Mouse (Mus musculus) MEL (cell line): ENCODE measurements around the gene Igf1r. TPM values are rescaled to one million over a fixed set of nuclear protein-coding genes. Genes with fewer than 3 reads are reported as not detected.

Experiments
- DNase-seq: peaks from one replicate; pipeline ENCODE4 v3.0.0; 2011; ENCODE audit warnings: low read depth, low spot score
- H3K27ac ChIP-seq: 2 replicates; pipeline ENCODE4 v1.5.1; 2012; ENCODE audit warnings: low read depth, mild to moderate bottlenecking, control low read depth, low read length, moderate library complexity; ENCODE audit not compliant: control insufficient read depth
- H3K27me3 ChIP-seq, 2 experiments: fragments of 150-350 bp in 1 of 2; sonication (generic) in 1 of 2; 2 replicates each; pipeline ENCODE4 v1.6.1; 2012; ENCODE audit warnings: low read length in 2 of 2, mild to moderate bottlenecking in 2 of 2, improper control_type of control experiment in 1 of 2, moderate library complexity in 1 of 2; ENCODE audit not compliant: insufficient read depth in 2 of 2, control insufficient read depth in 1 of 2
- H3K36me3 ChIP-seq, 2 experiments: 2 replicates each; pipeline ENCODE4 v1.6.1; 2012 to 2014; ENCODE audit warnings: low read length in 2 of 2, improper control_type of control experiment in 1 of 2, inconsistent platforms in 1 of 2, mild to moderate bottlenecking in 1 of 2; ENCODE audit not compliant: insufficient read depth in 2 of 2, control insufficient read depth in 1 of 2
- H3K4me1 ChIP-seq, 2 experiments: fragments of 150-350 bp in 1 of 2; sonication (generic) in 1 of 2; 2 replicates each; pipeline ENCODE4 v1.6.1; 2012; ENCODE audit warnings: low read length in 2 of 2, improper control_type of control experiment in 1 of 2, mild to moderate bottlenecking in 1 of 2; ENCODE audit not compliant: insufficient read depth in 2 of 2, control insufficient read depth in 1 of 2
- H3K4me3 ChIP-seq, 2 experiments: fragments of 150-350 bp in 1 of 2; sonication (generic) in 1 of 2; 2 replicates each; pipeline ENCODE4 v1.5.1; 2012; ENCODE audit warnings: low read depth in 2 of 2, low read length in 2 of 2, mild to moderate bottlenecking in 2 of 2, moderate library complexity in 2 of 2, control low read depth in 1 of 2, improper control_type of control experiment in 1 of 2; ENCODE audit not compliant: control insufficient read depth in 1 of 2, insufficient read depth in 1 of 2
- H3K79me2 ChIP-seq: 2 replicates; pipeline ENCODE4 v1.6.1; 2012; ENCODE audit warnings: mild to moderate bottlenecking, low read length, moderate library complexity; ENCODE audit not compliant: control insufficient read depth, poor library complexity, insufficient read depth
- H3K9ac ChIP-seq: 2 replicates; pipeline ENCODE4 v1.6.1; 2012; ENCODE audit warnings: low read depth, mild to moderate bottlenecking, control low read depth, low read length, moderate library complexity; ENCODE audit not compliant: control insufficient read depth, poor library complexity, severe bottlenecking
- H3K9me3 ChIP-seq: fragments of 150-350 bp; sonication (generic); replicated peaks from 2 replicates; pipeline ENCODE4 v1.6.1; 2012; ENCODE audit warnings: mild to moderate bottlenecking, low read length, improper control_type of control experiment, moderate library complexity; ENCODE audit not compliant: insufficient read depth
- BHLHE40 ChIP-seq: IDR thresholded peaks from 2 replicates; pipeline ENCODE4 v1.6.1; 2012; ENCODE audit warnings: low read depth, mild to moderate bottlenecking, inconsistent platforms, low read length, improper control_type of control experiment, borderline replicate concordance
- CHD2 ChIP-seq: IDR thresholded peaks from 2 replicates; pipeline ENCODE4 v1.6.1; 2011; ENCODE audit warnings: low read length, improper control_type of control experiment
- E2F4 ChIP-seq: IDR thresholded peaks from 2 replicates; pipeline ENCODE4 v1.6.1; 2011; ENCODE audit warnings: low read depth, low read length, improper control_type of control experiment, borderline replicate concordance
- ELF1 ChIP-seq: IDR thresholded peaks from 2 replicates; pipeline ENCODE4 v1.6.1; 2014; ENCODE audit warnings: low read depth, mild to moderate bottlenecking, inconsistent platforms, low read length, improper control_type of control experiment, moderate library complexity
- GABPA ChIP-seq: IDR thresholded peaks from 2 replicates; pipeline ENCODE4 v1.6.1; 2012; ENCODE audit warnings: low read depth, mild to moderate bottlenecking, inconsistent platforms, low read length, improper control_type of control experiment, moderate library complexity
- GATA1 ChIP-seq: IDR thresholded peaks from 2 replicates; pipeline ENCODE4 v1.6.1; 2011; ENCODE audit warnings: low read depth, low read length, improper control_type of control experiment
- JUND ChIP-seq: IDR thresholded peaks from 2 replicates; pipeline ENCODE4 v1.6.1; 2011; ENCODE audit warnings: low read depth, mild to moderate bottlenecking, improper control_type of control experiment, low read length
- KAT2A ChIP-seq: conservative IDR thresholded peaks from 2 replicates; pipeline ENCODE4 v1.6.1; 2012; ENCODE audit warnings: low read depth, low read length, improper control_type of control experiment, inconsistent platforms
- MAX ChIP-seq: IDR thresholded peaks from 2 replicates; pipeline ENCODE4 v1.6.1; 2011; ENCODE audit warnings: low read length, improper control_type of control experiment
- MAZ ChIP-seq: IDR thresholded peaks from 2 replicates; pipeline ENCODE4 v1.6.1; 2012; ENCODE audit warnings: low read depth, mild to moderate bottlenecking, inconsistent platforms, low read length, improper control_type of control experiment
- MXI1 ChIP-seq: IDR thresholded peaks from 2 replicates; pipeline ENCODE4 v1.6.1; 2011; ENCODE audit warnings: mild to moderate bottlenecking, low read depth, low read length, improper control_type of control experiment
- MYC ChIP-seq: IDR thresholded peaks from 2 replicates; pipeline ENCODE4 v1.6.1; 2011; ENCODE audit warnings: low read depth, mild to moderate bottlenecking, low read length, improper control_type of control experiment, moderate library complexity
- NELFE ChIP-seq: IDR thresholded peaks from 2 replicates; pipeline ENCODE4 v1.6.1; 2011; ENCODE audit warnings: low read depth, low read length, improper control_type of control experiment
- NRF1 ChIP-seq: IDR thresholded peaks from 2 replicates; pipeline ENCODE4 v1.6.1; 2014; ENCODE audit warnings: low read depth, mild to moderate bottlenecking, inconsistent platforms, low read length, improper control_type of control experiment, moderate library complexity; ENCODE audit not compliant: poor library complexity, insufficient read depth, severe bottlenecking
- POLR2A ChIP-seq, 2 experiments: IDR thresholded peaks; 2 replicates each; pipeline ENCODE4 v1.6.1; 2011 to 2012; ENCODE audit warnings: low read length in 2 of 2, mild to moderate bottlenecking in 2 of 2, control low read depth in 1 of 2, improper control_type of control experiment in 1 of 2, low read depth in 1 of 2, moderate library complexity in 1 of 2; ENCODE audit not compliant: control insufficient read depth in 1 of 2, insufficient read depth in 1 of 2, poor library complexity in 1 of 2
- RAD21 ChIP-seq: IDR thresholded peaks from 2 replicates; pipeline ENCODE4 v1.6.1; 2011; ENCODE audit warnings: mild to moderate bottlenecking, low read depth, low read length, improper control_type of control experiment
- USF2 ChIP-seq, 2 experiments: IDR thresholded peaks; 2 replicates each; pipeline ENCODE4 v1.6.1; 2011 to 2012; ENCODE audit warnings: improper control_type of control experiment in 2 of 2, low read length in 2 of 2, borderline replicate concordance in 1 of 2, inconsistent platforms in 1 of 2, low read depth in 1 of 2, mild to moderate bottlenecking in 1 of 2; ENCODE audit not compliant: insufficient read depth in 1 of 2
- ZC3H11A ChIP-seq: IDR thresholded peaks from 2 replicates; pipeline ENCODE4 v1.6.1; 2012; ENCODE audit warnings: low read depth, mild to moderate bottlenecking, inconsistent platforms, low read length, improper control_type of control experiment
- ZKSCAN1 ChIP-seq: IDR thresholded peaks from 2 replicates; pipeline ENCODE4 v1.6.1; 2012; ENCODE audit warnings: low read depth, mild to moderate bottlenecking, inconsistent platforms, low read length, improper control_type of control experiment, moderate library complexity
- polyA plus RNA-seq, 2 experiments: library from polyadenylated mRNA; stranded (reverse) in 1 of 2; unstranded in 1 of 2; fragments of >175 nt in 1 of 2; fragments of >200 nt in 1 of 2; gene quantifications; 2 replicates each; pipeline versions ENCODE4 v1.2.1 to v1.2.4; 2012; ENCODE audit warnings: low replicate concordance in 2 of 2, low read depth in 1 of 2; ENCODE audit not compliant: insufficient read length in 2 of 2, insufficient read depth in 1 of 2, missing spikeins in 1 of 2
- total RNA-seq: library from RNA; depleted of rRNA; stranded (reverse); fragments of 300-350 nt; gene quantifications from 2 replicates; pipeline ENCODE4 v1.2.3, GENCODE M21; 2012

The Igf1r gene
- total and polyA plus RNA-seq, 3 experiments: 11.8 to 11.9 TPM; not detected in 1

- H3K4me1 ChIP-seq: peaks cover 6% of the 10 kb centered on the region in 2 experiments; a peak in 3 of 4 replicates
- no peak overlapping the region for H3K27ac ChIP-seq
- no peak for DNase-seq
Observed at GRCm38 (mm10) chr7:68065904-68066303, 113.3 kb downstream of the Igf1r start.

GRCm38 (mm10) chr7:68067321-68067720 is 114.7 kb downstream of the Igf1r start:
- Histone ChIP-seq H3K9me3 (no peaks in the 10 kb centered on the region), H3K27ac (no peak overlapping the region), H3K9ac (no peak overlapping the region), H3K27me3 (no peaks in the 10 kb centered on the region), H3K79me2 (no peaks in the 10 kb centered on the region), H3K4me3 (no peak overlapping the region), H3K4me1 (peaks cover 7 to 9% of the 10 kb centered on the region in 2 experiments), H3K36me3 (peaks cover 0 to 16% of the 10 kb centered on the region in 2 experiments; a peak in 2 of 4 replicates)
- no peak for DNase-seq
- TF ChIP-seq CHD2 (no peak), MAX (no peak), KAT2A (no peak), RAD21 (no peak), ZC3H11A (no peak), GABPA (no peak), E2F4 (no peak), ZKSCAN1 (no peak), BHLHE40 (no peak), JUND (no peak), MYC (no peak)

More at GRCm38 (mm10) chr7:68065904-68066303, 113.3 kb downstream of the Igf1r start:
- no peak for TF ChIP-seq POLR2A (IDR thresholded peaks at IDR 0.05; ENCODE audit: control insufficient read depth in 1 of 2, insufficient read depth in 1 of 2, low read depth in 1 of 2, low read length in 2 of 2, poor library complexity in 1 of 2)
- no peak for TF ChIP-seq USF2 (IDR thresholded peaks at IDR 0.05; ENCODE audit: borderline replicate concordance in 1 of 2, insufficient read depth in 1 of 2, low read depth in 1 of 2, low read length in 2 of 2)
- no peak for TF ChIP-seq MAZ
- TF ChIP-seq ELF1: no peak
- no peak for TF ChIP-seq NRF1
- no peak for TF ChIP-seq GATA1
- no peak for TF ChIP-seq MXI1
- TF ChIP-seq BHLHE40: no peak
- TF ChIP-seq JUND: no peak
- no peak for TF ChIP-seq GABPA
- no peak for TF ChIP-seq NELFE
- TF ChIP-seq, all 39 proteins: peak for 0
- H3K9me3 ChIP-seq: no peaks in the 10 kb centered on the region
- no peak overlapping the region for H3K4me3 ChIP-seq
- H3K36me3 ChIP-seq: peaks cover 0 to 12% of the 10 kb centered on the region in 2 experiments; a peak in 2 of 4 replicates
- H3K27me3 ChIP-seq: no peaks in the 10 kb centered on the region
- H3K79me2 ChIP-seq: no peaks in the 10 kb centered on the region
- no peak overlapping the region for H3K9ac ChIP-seq
